Mouse (Mus musculus) liver, postnatal 0 days (tissue): ENCODE measurements around the gene Ripk1. TPM values are rescaled to one million over a fixed set of nuclear protein-coding genes. Genes with fewer than 3 reads are reported as not detected.
"Not testable (repeated sequence)": the region's sequence is repeated elsewhere in the genome, so short reads cannot be mapped to it uniquely, and the experiment has no call there.

Experiments used
- ATAC-seq: fragments of 200-750 bp; cut with Nextera tagmentation; 2 replicates; pipeline ENCODE4 v1.8.0; 2017; ENCODE audit warnings: mild to moderate bottlenecking, moderate library complexity
- DNase-seq: peaks from one replicate; pipeline ENCODE4 v3.0.0-alpha.2; 2016
- H3K27ac ChIP-seq: fragments of 300-500 bp; sonication (generic); 2 replicates; pipeline ENCODE4 v1.5.1; 2014; ENCODE audit warnings: antibody characterized with exemption, moderate library complexity, mild to moderate bottlenecking, low read depth
- H3K27me3 ChIP-seq: fragments of 300-500 bp; sonication (generic); 2 replicates; pipeline ENCODE4 v1.6.1; 2014; ENCODE audit warnings: low read length, control low read depth, mixed read lengths; ENCODE audit not compliant: insufficient read depth
- H3K36me3 ChIP-seq: fragments of 300-500 bp; sonication (generic); replicated peaks from 2 replicates; pipeline ENCODE4 v1.6.1; 2014; ENCODE audit warnings: mild to moderate bottlenecking, control low read depth, low read length, moderate library complexity, mixed read lengths; ENCODE audit not compliant: insufficient read depth
- H3K4me1 ChIP-seq: fragments of 300-500 bp; sonication (generic); 2 replicates; pipeline ENCODE4 v1.6.1; 2014; ENCODE audit warnings: antibody characterized with exemption, mild to moderate bottlenecking, control low read depth; ENCODE audit not compliant: insufficient read depth
- H3K4me2 ChIP-seq: fragments of 300-500 bp; sonication (generic); 2 replicates; pipeline ENCODE4 v1.6.1; 2014; ENCODE audit warnings: low read depth, mild to moderate bottlenecking, low read length, moderate library complexity, mixed read lengths
- H3K4me3 ChIP-seq: fragments of 300-500 bp; sonication (generic); 2 replicates; pipeline ENCODE4 v1.5.1; 2014; ENCODE audit warnings: low read depth, low read length
- H3K9ac ChIP-seq: fragments of 300-500 bp; sonication (generic); replicated peaks from 2 replicates; pipeline ENCODE4 v1.6.1; 2014; ENCODE audit warnings: mild to moderate bottlenecking, moderate library complexity
- H3K9me3 ChIP-seq: fragments of 300-500 bp; sonication (generic); 2 replicates; pipeline ENCODE4 v1.6.1; 2016; ENCODE audit warnings: mild to moderate bottlenecking, control low read depth, low read length, mixed read lengths
- CTCF ChIP-seq: sonication (generic); IDR thresholded peaks from 2 replicates; pipeline ENCODE4 v1.5.1; 2016; ENCODE audit warnings: antibody characterized with exemption, low read depth
- EP300 ChIP-seq: IDR thresholded peaks from 2 replicates; pipeline ENCODE4 v1.6.1; 2016; ENCODE audit warnings: antibody characterized with exemption, low read depth, mild to moderate bottlenecking
- WGBS: fragments of 180-500 bp; shearing (Covaris S2); extraction: QIAGEN DNeasy Blood & Tissue Kit; methylation state at CpG from one replicate; pipeline ENCODE4 v1.1.7; 2014; ENCODE audit not compliant: insufficient replicate concordance; 5-methylcytosine and 5-hydroxymethylcytosine counted together
- polyA plus RNA-seq: library from polyadenylated mRNA; unstranded; fragments of >200 nt; fragmentation: Nextera tagmentation; extraction: Ambion mirVana; gene quantifications from 2 replicates; pipeline ENCODE4 v1.2.1, GENCODE M21; 2015

Gene Ripk1
- polyA plus RNA-seq, 1 experiment from 2014 or later = 11.3 TPM

- no peaks in the 10 kb centered on the region for H3K9me3 ChIP-seq
- H3K4me1 ChIP-seq = peaks cover 6% of the 10 kb centered on the region
- no peak for DNase-seq
- 0 out of 2 replicates have a peak, but pooled peaks have one; percentile 9 for ATAC-seq
- H3K36me3 ChIP-seq = peaks cover 3% of the 10 kb centered on the region; the same call in 1 of the 2 replicates
- H3K4me2 ChIP-seq = no peak overlapping the region
- no peaks in the 10 kb centered on the region for H3K27me3 ChIP-seq
- WGBS = 67% methylated on average over 4 of the region's 4 CpGs
- H3K9ac ChIP-seq = no peak overlapping the region
- H3K27ac ChIP-seq = no peak overlapping the region
- no peak overlapping the region for H3K4me3 ChIP-seq
- no peak for TF ChIP-seq EP300
- no peak for TF ChIP-seq CTCF
Measured at GRCm38 (mm10) chr13:34070296-34070695, 68.1 kb downstream of the Ripk1 start.

GRCm38 (mm10) chr13:34071836-34072235, 69.7 kb downstream of the Ripk1 start:
- no peak for TF ChIP-seq CTCF
- TF ChIP-seq EP300 = no peak
- H3K36me3 ChIP-seq = peaks cover 9% of the 10 kb centered on the region; the same call in 1 of the 2 replicates
- H3K4me1 ChIP-seq = peaks cover 15% of the 10 kb centered on the region
- DNase-seq (no peak), ATAC-seq (no peak)
- no peak overlapping the region for H3K4me3 ChIP-seq
- no peaks in the 10 kb centered on the region for H3K27me3 ChIP-seq
- 83% methylated on average over 6 of the region's 6 CpGs for WGBS
- no peak overlapping the region for H3K9ac ChIP-seq
- H3K27ac ChIP-seq = no peak overlapping the region
- H3K9me3 ChIP-seq = no peaks in the 10 kb centered on the region
- no peak overlapping the region for H3K4me2 ChIP-seq

- TF ChIP-seq CTCF (no peak), EP300 (no peak)
- Histone ChIP-seq H3K4me2 (no peak overlapping the region), H3K27me3 (no peaks in the 10 kb centered on the region), H3K27ac (no peak overlapping the region), H3K36me3 (peaks cover 9% of the 10 kb centered on the region; the same call in 1 of the 2 replicates), H3K9ac (no peak overlapping the region), H3K9me3 (no peaks in the 10 kb centered on the region), H3K4me3 (no peak overlapping the region), H3K4me1 (peaks cover 19% of the 10 kb centered on the region)
- WGBS = 86% methylated on average over 3 of the region's 3 CpGs
- DNase-seq (no peak), ATAC-seq (no peak)
Measured at GRCm38 (mm10) chr13:34072847-34073246, 70.7 kb downstream of the Ripk1 start.

GRCm38 (mm10) chr13:34074441-34074840, 72.3 kb downstream of the Ripk1 start:
- not testable (repeated sequence) for H3K4me3 ChIP-seq, DNase-seq, H3K9me3 ChIP-seq, ATAC-seq, H3K27ac ChIP-seq, H3K27me3 ChIP-seq, H3K9ac ChIP-seq, H3K36me3 ChIP-seq, H3K4me2 ChIP-seq
- H3K4me1 ChIP-seq = peaks cover 23% of the 10 kb centered on the region
- WGBS = 92% methylated on average over 7 of the region's 17 CpGs

GRCm38 (mm10) chr13:34075893-34076292, 73.7 kb downstream of the Ripk1 start:
- H3K9ac ChIP-seq, H3K36me3 ChIP-seq, ATAC-seq, H3K27me3 ChIP-seq, H3K9me3 ChIP-seq, DNase-seq, H3K4me3 ChIP-seq, H3K27ac ChIP-seq: not testable (repeated sequence)
- peak overlapping the region; percentile 86; the same call in 1 of the 2 replicates for H3K4me2 ChIP-seq
- WGBS = 79% methylated on average over 6 of the region's 6 CpGs
- H3K4me1 ChIP-seq = peaks cover 23% of the 10 kb centered on the region

- Histone ChIP-seq H3K4me2 (peak overlapping the region; percentile 86), H3K27ac (peak overlapping the region; percentile 89), H3K4me1 (peaks cover 23% of the 10 kb centered on the region), H3K4me3 (peak overlapping the region; percentile 76), H3K27me3 (no peaks in the 10 kb centered on the region), H3K9me3 (no peaks in the 10 kb centered on the region), H3K36me3 (peaks cover 7% of the 10 kb centered on the region; the same call in 1 of the 2 replicates), H3K9ac (peak overlapping the region; percentile 88)
- WGBS = 37% methylated on average over 20 of the region's 20 CpGs
- TF ChIP-seq EP300 = no peak
- TF ChIP-seq CTCF = no peak
- ATAC-seq (peak; percentile 54), DNase-seq (peak; percentile 79)
Measured at GRCm38 (mm10) chr13:34076561-34077491, 74.7 kb downstream of the Ripk1 start.
